Mouse (Mus musculus): ENCODE data around the gene Bag5. TPM values are rescaled to one million over a fixed set of nuclear protein-coding genes. Genes with fewer than 3 reads are reported as not detected.
"Not testable (repeated sequence)": the region's sequence is repeated elsewhere in the genome, so short reads cannot be mapped to it uniquely, and the experiment has no call there.

Gene Bag5
- polyA plus RNA-seq, 1 experiment from 2014 or later: 68.1 TPM

GRCm38 (mm10) chr12:111743419-111743818 lies 30.4 kb upstream of the Bag5 start:
- WGBS: 82% methylated on average over 2 of the region's 2 CpGs
- ATAC-seq (ENCODE audit: low read depth): no peak

GRCm38 (mm10) chr12:111741338-111741737 lies 28.3 kb upstream of the Bag5 start:
- Histone ChIP-seq H3K4me1 (ENCODE audit: control insufficient read depth, insufficient read depth, low read length) (no peaks in the 10 kb centered on the region), H3K36me3 (ENCODE audit: control insufficient read depth, insufficient read depth, low read length) (no peaks in the 10 kb centered on the region), H3K9ac (replicated peaks; ENCODE audit: low read depth, low read length) (no peak overlapping the region), H3K4me2 (ENCODE audit: low read depth, low read length) (no peak overlapping the region), H3K27me3 (ENCODE audit: control insufficient read depth, insufficient read depth, low read length) (no peaks in the 10 kb centered on the region), H3K4me3 (ENCODE audit: low read depth, low read length) (no peak overlapping the region), H3K27ac (ENCODE audit: low read depth, low read length) (no peak overlapping the region), H3K9me3 (ENCODE audit: control insufficient read depth, low read length) (no peaks in the 10 kb centered on the region)
- no peak for ATAC-seq (ENCODE audit: low read depth)
- WGBS: 72% methylated on average over 8 of the region's 8 CpGs

More at GRCm38 (mm10) chr12:111743419-111743818, 30.4 kb upstream of the Bag5 start:
- H3K9ac ChIP-seq (replicated peaks; ENCODE audit: low read depth, low read length): no peak overlapping the region
- H3K9me3 ChIP-seq (ENCODE audit: control insufficient read depth, low read length): no peaks in the 10 kb centered on the region
- H3K4me3 ChIP-seq (ENCODE audit: low read depth, low read length): no peak overlapping the region
- no peaks in the 10 kb centered on the region for H3K36me3 ChIP-seq (ENCODE audit: control insufficient read depth, insufficient read depth, low read length)
- no peaks in the 10 kb centered on the region for H3K27me3 ChIP-seq (ENCODE audit: control insufficient read depth, insufficient read depth, low read length)
- no peak overlapping the region for H3K27ac ChIP-seq (ENCODE audit: low read depth, low read length)
- H3K4me2 ChIP-seq (ENCODE audit: low read depth, low read length): no peak overlapping the region
- H3K4me1 ChIP-seq (ENCODE audit: control insufficient read depth, insufficient read depth, low read length): no peaks in the 10 kb centered on the region

- Histone ChIP-seq H3K27me3 (ENCODE audit: control insufficient read depth, insufficient read depth, low read length) (no peaks in the 10 kb centered on the region), H3K9me3 (ENCODE audit: control insufficient read depth, low read length) (no peaks in the 10 kb centered on the region), H3K9ac (replicated peaks; ENCODE audit: low read depth, low read length) (no peak overlapping the region), H3K4me3 (ENCODE audit: low read depth, low read length) (no peak overlapping the region), H3K27ac (ENCODE audit: low read depth, low read length) (no peak overlapping the region), H3K4me1 (ENCODE audit: control insufficient read depth, insufficient read depth, low read length) (no peaks in the 10 kb centered on the region), H3K36me3 (ENCODE audit: control insufficient read depth, insufficient read depth, low read length) (no peaks in the 10 kb centered on the region), H3K4me2 (ENCODE audit: low read depth, low read length) (no peak overlapping the region)
- ATAC-seq (ENCODE audit: low read depth): no peak
- WGBS: 14% methylated on average over 3 of the region's 3 CpGs
Measured at GRCm38 (mm10) chr12:111738754-111739153, 25.7 kb upstream of the Bag5 start.

DNA sequence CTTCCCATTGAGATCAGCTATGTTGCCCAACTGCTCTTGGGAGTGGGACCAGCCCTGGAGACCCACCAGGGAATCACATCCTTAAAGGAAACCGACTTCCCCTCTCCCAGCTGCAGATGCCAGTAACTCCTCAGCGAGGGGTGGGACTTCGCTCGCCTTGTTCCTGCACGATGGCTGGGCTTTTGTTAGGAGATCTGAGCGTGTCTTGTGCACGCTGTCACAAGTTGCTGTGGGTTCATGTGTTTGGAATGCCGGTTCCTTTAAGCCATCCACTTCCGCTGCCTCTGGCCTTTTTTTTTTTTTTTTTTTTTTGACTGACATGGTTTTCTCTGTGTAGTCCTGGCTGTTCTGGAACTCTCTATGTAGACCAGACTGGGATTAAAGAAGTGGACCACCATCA lies 24.3 kb upstream of the Bag5 start:
- Histone ChIP-seq H3K27ac (ENCODE audit: low read depth, low read length) (no peak overlapping the region), H3K9me3 (ENCODE audit: control insufficient read depth, low read length) (no peaks in the 10 kb centered on the region)

DNA sequence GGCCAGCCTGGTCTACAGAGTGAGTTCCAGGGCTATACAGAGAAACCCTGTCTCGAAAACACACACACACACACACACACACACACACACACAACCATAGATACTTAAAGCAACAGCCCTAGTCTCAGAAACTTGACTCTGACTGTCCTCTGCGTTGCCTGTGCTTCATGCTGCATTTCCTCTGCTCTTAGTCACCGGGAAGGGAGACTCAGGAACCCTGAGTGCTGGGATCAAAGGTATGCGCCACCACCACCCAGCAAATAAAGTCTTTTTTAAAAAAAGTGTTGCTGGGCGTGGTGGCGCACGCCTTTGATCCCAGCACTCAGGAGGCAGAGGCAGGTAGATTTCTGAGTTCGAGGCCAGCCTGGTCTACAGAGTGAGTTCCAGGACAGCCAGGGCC lies 23.6 kb upstream of the Bag5 start:
- H3K4me1 ChIP-seq (ENCODE audit: control insufficient read depth, insufficient read depth, low read length); H3K36me3 ChIP-seq (ENCODE audit: control insufficient read depth, insufficient read depth, low read length); H3K27me3 ChIP-seq (ENCODE audit: control insufficient read depth, insufficient read depth, low read length); H3K4me3 ChIP-seq (ENCODE audit: low read depth, low read length); H3K9ac ChIP-seq (replicated peaks; ENCODE audit: low read depth, low read length); H3K4me2 ChIP-seq (ENCODE audit: low read depth, low read length); ATAC-seq (ENCODE audit: low read depth); H3K9me3 ChIP-seq (ENCODE audit: control insufficient read depth, low read length); H3K27ac ChIP-seq (ENCODE audit: low read depth, low read length): not testable (repeated sequence)
- 92% methylated on average over 8 of the region's 8 CpGs for WGBS

More for the DNA sequence above, 24.3 kb upstream of the Bag5 start:
- Histone ChIP-seq H3K27me3 (ENCODE audit: control insufficient read depth, insufficient read depth, low read length) (no peaks in the 10 kb centered on the region), H3K36me3 (ENCODE audit: control insufficient read depth, insufficient read depth, low read length) (no peaks in the 10 kb centered on the region), H3K4me3 (ENCODE audit: low read depth, low read length) (no peak overlapping the region), H3K4me2 (ENCODE audit: low read depth, low read length) (no peak overlapping the region), H3K9ac (replicated peaks; ENCODE audit: low read depth, low read length) (no peak overlapping the region), H3K4me1 (ENCODE audit: control insufficient read depth, insufficient read depth, low read length) (no peaks in the 10 kb centered on the region)
- ATAC-seq (ENCODE audit: low read depth): no peak
- 50% methylated on average over 9 of the region's 9 CpGs for WGBS

GRCm38 (mm10) chr12:111734912-111735311 lies 21.9 kb upstream of the Bag5 start:
- Histone ChIP-seq H3K9me3 (ENCODE audit: control insufficient read depth, low read length) (no peaks in the 10 kb centered on the region), H3K4me1 (ENCODE audit: control insufficient read depth, insufficient read depth, low read length) (no peaks in the 10 kb centered on the region), H3K4me3 (ENCODE audit: low read depth, low read length) (no peak overlapping the region)

DNA sequence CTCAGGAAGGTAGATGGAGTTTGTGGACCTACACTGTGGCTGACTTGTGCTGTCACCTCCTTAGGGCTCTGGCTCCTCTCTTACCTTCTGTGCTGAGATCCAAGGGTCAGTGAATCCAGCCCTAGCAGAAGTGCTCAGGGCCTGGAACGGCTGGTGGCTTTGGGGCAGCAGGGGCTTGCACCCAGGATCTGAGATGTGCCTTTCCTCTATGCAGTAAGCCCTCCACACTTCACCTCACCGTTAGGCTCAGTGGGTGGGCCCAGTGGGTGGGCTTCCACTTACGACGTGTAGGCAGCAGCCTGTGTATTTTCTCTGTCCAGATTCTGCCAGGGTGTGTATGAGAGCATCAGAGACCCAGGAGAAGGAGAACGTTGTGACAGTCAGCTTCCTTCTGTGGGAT lies 19.9 kb upstream of the Bag5 start:
- no peak overlapping the region for H3K4me3 ChIP-seq (ENCODE audit: low read depth, low read length)
- no peaks in the 10 kb centered on the region for H3K27me3 ChIP-seq (ENCODE audit: control insufficient read depth, insufficient read depth, low read length)
- H3K9ac ChIP-seq (replicated peaks; ENCODE audit: low read depth, low read length): no peak overlapping the region
- H3K9me3 ChIP-seq (ENCODE audit: control insufficient read depth, low read length): no peaks in the 10 kb centered on the region
- 56% methylated on average over 5 of the region's 5 CpGs for WGBS
- no peak overlapping the region for H3K27ac ChIP-seq (ENCODE audit: low read depth, low read length)
- H3K36me3 ChIP-seq (ENCODE audit: control insufficient read depth, insufficient read depth, low read length): no peaks in the 10 kb centered on the region
- no peaks in the 10 kb centered on the region for H3K4me1 ChIP-seq (ENCODE audit: control insufficient read depth, insufficient read depth, low read length)
- H3K4me2 ChIP-seq (ENCODE audit: low read depth, low read length): no peak overlapping the region
- 0 out of 2 replicates have a peak, but pooled peaks have one; percentile 23 for ATAC-seq (ENCODE audit: low read depth)

More at GRCm38 (mm10) chr12:111734912-111735311, 21.9 kb upstream of the Bag5 start:
- no peaks in the 10 kb centered on the region for H3K36me3 ChIP-seq (ENCODE audit: control insufficient read depth, insufficient read depth, low read length)
- no peak overlapping the region for H3K4me2 ChIP-seq (ENCODE audit: low read depth, low read length)
- ATAC-seq (ENCODE audit: low read depth): no peak
- no peak overlapping the region for H3K9ac ChIP-seq (replicated peaks; ENCODE audit: low read depth, low read length)
- WGBS: 83% methylated on average over 3 of the region's 3 CpGs
- H3K27me3 ChIP-seq (ENCODE audit: control insufficient read depth, insufficient read depth, low read length): no peaks in the 10 kb centered on the region
- H3K27ac ChIP-seq (ENCODE audit: low read depth, low read length): no peak overlapping the region

- Histone ChIP-seq H3K4me3 (ENCODE audit: low read depth, low read length) (no peak overlapping the region), H3K27me3 (ENCODE audit: control insufficient read depth, insufficient read depth, low read length) (no peaks in the 10 kb centered on the region), H3K4me2 (ENCODE audit: low read depth, low read length) (no peak overlapping the region; the same call in 1 of the 2 replicates), H3K4me1 (ENCODE audit: control insufficient read depth, insufficient read depth, low read length) (no peaks in the 10 kb centered on the region), H3K9me3 (ENCODE audit: control insufficient read depth, low read length) (no peaks in the 10 kb centered on the region), H3K27ac (ENCODE audit: low read depth, low read length) (no peak overlapping the region), H3K36me3 (ENCODE audit: control insufficient read depth, insufficient read depth, low read length) (no peaks in the 10 kb centered on the region), H3K9ac (replicated peaks; ENCODE audit: low read depth, low read length) (no peak overlapping the region)
- WGBS: 33% methylated on average over 30 of the region's 30 CpGs
- peak; percentile 95 for ATAC-seq (ENCODE audit: low read depth)
Measured at GRCm38 (mm10) chr12:111731822-111732807, 19.1 kb upstream of the Bag5 start.

DNA sequence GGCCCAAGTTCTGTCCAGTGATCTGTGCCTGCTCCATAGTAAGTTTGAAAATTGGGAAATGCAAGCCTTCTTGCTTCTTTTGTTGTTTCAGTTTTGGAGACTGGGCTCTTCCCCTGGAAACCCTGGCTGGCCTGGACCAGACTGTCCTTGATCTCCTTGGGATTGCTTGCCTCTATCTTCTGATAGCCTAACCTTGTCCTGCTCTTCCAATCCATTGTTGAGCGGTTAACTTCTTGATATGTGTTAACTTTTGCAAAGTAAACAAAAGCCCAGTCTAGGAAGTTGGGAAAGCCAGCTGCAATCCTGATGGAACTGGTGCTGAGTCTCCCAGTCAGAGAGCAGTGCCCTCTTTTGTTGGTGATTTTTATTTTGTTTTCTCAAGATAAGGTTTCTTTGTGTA lies 14.9 kb upstream of the Bag5 start:
- no peaks in the 10 kb centered on the region for H3K4me1 ChIP-seq (ENCODE audit: control insufficient read depth, insufficient read depth, low read length)
- no peak overlapping the region for H3K4me2 ChIP-seq (ENCODE audit: low read depth, low read length)
- ATAC-seq (ENCODE audit: low read depth): no peak
- no peaks in the 10 kb centered on the region for H3K9me3 ChIP-seq (ENCODE audit: control insufficient read depth, low read length)
- no peak overlapping the region for H3K27ac ChIP-seq (ENCODE audit: low read depth, low read length)
- H3K4me3 ChIP-seq (ENCODE audit: low read depth, low read length): no peak overlapping the region
- H3K36me3 ChIP-seq (ENCODE audit: control insufficient read depth, insufficient read depth, low read length): peaks cover 7% of the 10 kb centered on the region
- WGBS: 97% methylated on average over 1 of the region's 1 CpGs
- no peaks in the 10 kb centered on the region for H3K27me3 ChIP-seq (ENCODE audit: control insufficient read depth, insufficient read depth, low read length)
- H3K9ac ChIP-seq (replicated peaks; ENCODE audit: low read depth, low read length): no peak overlapping the region

Measured in neural tube, embryonic 14.5 days (tissue).